Mouse (Mus musculus): Measurements from ENCODE around the gene Deup1. TPM values are rescaled to one million over a fixed set of nuclear protein-coding genes. Genes with fewer than 3 reads are reported as not detected.
A peak's percentile ranks its signal among the peaks of the same experiment; 100 is the strongest.

The Deup1 gene
- polyA plus RNA-seq, 1 experiment from 2014 or later: 0.94 TPM

- Histone ChIP-seq H3K27ac (replicated peaks; ENCODE audit: low read depth, low read length) (no peak overlapping the region), H3K27me3 (ENCODE audit: control insufficient read depth, insufficient read depth, low read length) (no peaks in the 10 kb centered on the region), H3K36me3 (replicated peaks; ENCODE audit: control insufficient read depth, insufficient read depth, low read depth, low read length) (no peaks in the 10 kb centered on the region), H3K9me3 (replicated peaks; ENCODE audit: control insufficient read depth, low read length) (no peaks in the 10 kb centered on the region), H3K9ac (replicated peaks; ENCODE audit: low read length) (no peak overlapping the region), H3K4me1 (ENCODE audit: control insufficient read depth, insufficient read depth, low read length) (no peaks in the 10 kb centered on the region), H3K4me3 (ENCODE audit: low read depth, low read length) (no peak overlapping the region), H3K4me2 (ENCODE audit: low read depth, low read length) (no peak overlapping the region)
- no peak for DNase-seq (ENCODE audit: low spot score)
- 92% methylated on average over 2 of the region's 2 CpGs for WGBS
- no peak for ATAC-seq (replicated peaks; ENCODE audit: insufficient number of reproducible peaks, low FRiP score, low TSS enrichment, low read depth)
Observed at GRCm38 (mm10) chr9:15649977-15650376, 22.2 kb upstream of the Deup1 start.

GRCm38 (mm10) chr9:15627384-15627783 lies 349 bp downstream of the Deup1 start:
- no peak overlapping the region for H3K27ac ChIP-seq (replicated peaks; ENCODE audit: low read depth, low read length)
- H3K4me3 ChIP-seq (ENCODE audit: low read depth, low read length): peak overlapping the region; percentile 28
- no peaks in the 10 kb centered on the region; the same call in 1 of the 2 replicates for H3K4me1 ChIP-seq (ENCODE audit: control insufficient read depth, insufficient read depth, low read length)
- H3K4me2 ChIP-seq (ENCODE audit: low read depth, low read length): peak overlapping the region; percentile 82
- 16% methylated on average over 5 of the region's 5 CpGs for WGBS
- H3K27me3 ChIP-seq (ENCODE audit: control insufficient read depth, insufficient read depth, low read length): 0 out of 2 replicates have a peak, but pooled peaks cover 3% of the 10 kb centered on the region
- no peak for DNase-seq (ENCODE audit: low spot score)
- ATAC-seq (replicated peaks; ENCODE audit: insufficient number of reproducible peaks, low FRiP score, low TSS enrichment, low read depth): no peak
- H3K9me3 ChIP-seq (replicated peaks; ENCODE audit: control insufficient read depth, low read length): no peaks in the 10 kb centered on the region
- no peaks in the 10 kb centered on the region for H3K36me3 ChIP-seq (replicated peaks; ENCODE audit: control insufficient read depth, insufficient read depth, low read depth, low read length)
- H3K9ac ChIP-seq (replicated peaks; ENCODE audit: low read length): peak overlapping the region; percentile 34; the same call in 1 of the 2 replicates

GRCm38 (mm10) chr9:15624739-15625138 lies 3.0 kb downstream of the Deup1 start:
- no peak overlapping the region for H3K4me3 ChIP-seq (ENCODE audit: low read depth, low read length)
- H3K27me3 ChIP-seq (ENCODE audit: control insufficient read depth, insufficient read depth, low read length): 0 out of 2 replicates have a peak, but pooled peaks cover 3% of the 10 kb centered on the region
- H3K9ac ChIP-seq (replicated peaks; ENCODE audit: low read length): no peak overlapping the region
- H3K36me3 ChIP-seq (replicated peaks; ENCODE audit: control insufficient read depth, insufficient read depth, low read depth, low read length): no peaks in the 10 kb centered on the region
- no peaks in the 10 kb centered on the region for H3K9me3 ChIP-seq (replicated peaks; ENCODE audit: control insufficient read depth, low read length)
- no peak overlapping the region for H3K4me2 ChIP-seq (ENCODE audit: low read depth, low read length)
- H3K27ac ChIP-seq (replicated peaks; ENCODE audit: low read depth, low read length): no peak overlapping the region
- WGBS: 69% methylated on average over 3 of the region's 3 CpGs
- no peaks in the 10 kb centered on the region; the same call in 1 of the 2 replicates for H3K4me1 ChIP-seq (ENCODE audit: control insufficient read depth, insufficient read depth, low read length)
- DNase-seq (ENCODE audit: low spot score) (no peak), ATAC-seq (replicated peaks; ENCODE audit: insufficient number of reproducible peaks, low FRiP score, low TSS enrichment, low read depth) (no peak)

- 64% methylated on average over 1 of the region's 1 CpGs for WGBS
Observed at GRCm38 (mm10) chr9:15619767-15620166, 8.0 kb downstream of the Deup1 start.

GRCm38 (mm10) chr9:15619020-15619590 lies 8.6 kb downstream of the Deup1 start:
- H3K36me3 ChIP-seq (replicated peaks; ENCODE audit: control insufficient read depth, insufficient read depth, low read depth, low read length): no peaks in the 10 kb centered on the region
- no peak overlapping the region for H3K9ac ChIP-seq (replicated peaks; ENCODE audit: low read length)
- H3K27ac ChIP-seq (replicated peaks; ENCODE audit: low read depth, low read length): no peak overlapping the region
- H3K27me3 ChIP-seq (ENCODE audit: control insufficient read depth, insufficient read depth, low read length): no peaks in the 10 kb centered on the region
- no peaks in the 10 kb centered on the region for H3K4me1 ChIP-seq (ENCODE audit: control insufficient read depth, insufficient read depth, low read length)
- no peak overlapping the region for H3K4me2 ChIP-seq (ENCODE audit: low read depth, low read length)
- H3K9me3 ChIP-seq (replicated peaks; ENCODE audit: control insufficient read depth, low read length): no peaks in the 10 kb centered on the region
- 47% methylated on average over 10 of the region's 10 CpGs for WGBS
- DNase-seq (ENCODE audit: low spot score) (peak; percentile 33), ATAC-seq (replicated peaks; ENCODE audit: insufficient number of reproducible peaks, low FRiP score, low TSS enrichment, low read depth) (peak; percentile 65; the same call in 1 of the 2 replicates)
- no peak overlapping the region for H3K4me3 ChIP-seq (ENCODE audit: low read depth, low read length)

More at GRCm38 (mm10) chr9:15619767-15620166, 8.0 kb downstream of the Deup1 start:
- H3K9ac ChIP-seq (replicated peaks; ENCODE audit: low read length): no peak overlapping the region
- no peak for ATAC-seq (replicated peaks; ENCODE audit: insufficient number of reproducible peaks, low FRiP score, low TSS enrichment, low read depth)
- no peak for DNase-seq (ENCODE audit: low spot score)
- H3K9me3 ChIP-seq (replicated peaks; ENCODE audit: control insufficient read depth, low read length): no peaks in the 10 kb centered on the region
- H3K4me3 ChIP-seq (ENCODE audit: low read depth, low read length): no peak overlapping the region
- no peaks in the 10 kb centered on the region for H3K36me3 ChIP-seq (replicated peaks; ENCODE audit: control insufficient read depth, insufficient read depth, low read depth, low read length)
- no peaks in the 10 kb centered on the region for H3K27me3 ChIP-seq (ENCODE audit: control insufficient read depth, insufficient read depth, low read length)
- H3K27ac ChIP-seq (replicated peaks; ENCODE audit: low read depth, low read length): no peak overlapping the region
- H3K4me2 ChIP-seq (ENCODE audit: low read depth, low read length): no peak overlapping the region
- H3K4me1 ChIP-seq (ENCODE audit: control insufficient read depth, insufficient read depth, low read length): no peaks in the 10 kb centered on the region

GRCm38 (mm10) chr9:15617061-15617460 lies 10.7 kb downstream of the Deup1 start:
- H3K27me3 ChIP-seq (ENCODE audit: control insufficient read depth, insufficient read depth, low read length): no peaks in the 10 kb centered on the region
- no peaks in the 10 kb centered on the region for H3K4me1 ChIP-seq (ENCODE audit: control insufficient read depth, insufficient read depth, low read length)
- no peak overlapping the region for H3K27ac ChIP-seq (replicated peaks; ENCODE audit: low read depth, low read length)
- DNase-seq (ENCODE audit: low spot score) (no peak), ATAC-seq (replicated peaks; ENCODE audit: insufficient number of reproducible peaks, low FRiP score, low TSS enrichment, low read depth) (no peak)
- H3K9me3 ChIP-seq (replicated peaks; ENCODE audit: control insufficient read depth, low read length): no peaks in the 10 kb centered on the region
- H3K4me3 ChIP-seq (ENCODE audit: low read depth, low read length): no peak overlapping the region
- WGBS: 77% methylated on average over 7 of the region's 7 CpGs
- no peak overlapping the region for H3K4me2 ChIP-seq (ENCODE audit: low read depth, low read length)
- no peak overlapping the region for H3K9ac ChIP-seq (replicated peaks; ENCODE audit: low read length)
- H3K36me3 ChIP-seq (replicated peaks; ENCODE audit: control insufficient read depth, insufficient read depth, low read depth, low read length): no peaks in the 10 kb centered on the region

GRCm38 (mm10) chr9:15616471-15616870 lies 11.3 kb downstream of the Deup1 start:
- H3K4me3 ChIP-seq (ENCODE audit: low read depth, low read length): no peak overlapping the region
- no peak overlapping the region for H3K4me2 ChIP-seq (ENCODE audit: low read depth, low read length)
- 77% methylated on average over 6 of the region's 6 CpGs for WGBS
- H3K9me3 ChIP-seq (replicated peaks; ENCODE audit: control insufficient read depth, low read length): no peaks in the 10 kb centered on the region
- DNase-seq (ENCODE audit: low spot score) (no peak), ATAC-seq (replicated peaks; ENCODE audit: insufficient number of reproducible peaks, low FRiP score, low TSS enrichment, low read depth) (no peak)
- no peak overlapping the region for H3K27ac ChIP-seq (replicated peaks; ENCODE audit: low read depth, low read length)
- no peaks in the 10 kb centered on the region for H3K4me1 ChIP-seq (ENCODE audit: control insufficient read depth, insufficient read depth, low read length)
- no peaks in the 10 kb centered on the region for H3K36me3 ChIP-seq (replicated peaks; ENCODE audit: control insufficient read depth, insufficient read depth, low read depth, low read length)
- H3K9ac ChIP-seq (replicated peaks; ENCODE audit: low read length): no peak overlapping the region
- H3K27me3 ChIP-seq (ENCODE audit: control insufficient read depth, insufficient read depth, low read length): no peaks in the 10 kb centered on the region

GRCm38 (mm10) chr9:15609280-15609930 lies 18.3 kb downstream of the Deup1 start:
- WGBS: 98% methylated on average over 5 of the region's 5 CpGs
- H3K27ac ChIP-seq (replicated peaks; ENCODE audit: low read depth, low read length): no peak overlapping the region
- no peaks in the 10 kb centered on the region for H3K9me3 ChIP-seq (replicated peaks; ENCODE audit: control insufficient read depth, low read length)
- H3K4me1 ChIP-seq (ENCODE audit: control insufficient read depth, insufficient read depth, low read length): no peaks in the 10 kb centered on the region
- DNase-seq (ENCODE audit: low spot score) (peak; percentile 26), ATAC-seq (replicated peaks; ENCODE audit: insufficient number of reproducible peaks, low FRiP score, low TSS enrichment, low read depth) (no peak)
- H3K27me3 ChIP-seq (ENCODE audit: control insufficient read depth, insufficient read depth, low read length): no peaks in the 10 kb centered on the region
- H3K9ac ChIP-seq (replicated peaks; ENCODE audit: low read length): no peak overlapping the region
- no peak overlapping the region for H3K4me2 ChIP-seq (ENCODE audit: low read depth, low read length)
- H3K4me3 ChIP-seq (ENCODE audit: low read depth, low read length): no peak overlapping the region
- H3K36me3 ChIP-seq (replicated peaks; ENCODE audit: control insufficient read depth, insufficient read depth, low read depth, low read length): no peaks in the 10 kb centered on the region

Measured in embryonic facial prominence, embryonic 11.5 days (tissue).